Mouse (Mus musculus) limb, embryonic 15.5 days (tissue): Measurements from ENCODE around the gene Cs. TPM values are rescaled to one million over a fixed set of nuclear protein-coding genes. Genes with fewer than 3 reads are reported as not detected.

Source experiments
- ATAC-seq: fragments of 200-750 bp; cut with Nextera tagmentation; 2 replicates; pipeline ENCODE4 v1.8.0; 2017; ENCODE audit warnings: low read depth, moderate TSS enrichment; ENCODE audit not compliant: insufficient number of reproducible peaks, low FRiP score, low TSS enrichment
- H3K27ac ChIP-seq: fragments of 300-500 bp; sonication (generic); 2 replicates; pipeline ENCODE4 v1.5.1; 2015; ENCODE audit warnings: moderate library complexity, mild to moderate bottlenecking, inconsistent platforms
- H3K27me3 ChIP-seq: fragments of 300-500 bp; sonication (generic); 2 replicates; pipeline ENCODE4 v1.6.1; 2015; ENCODE audit warnings: inconsistent platforms
- H3K36me3 ChIP-seq: fragments of 300-500 bp; sonication (generic); 2 replicates; pipeline ENCODE4 v1.6.1; 2015; ENCODE audit warnings: inconsistent platforms
- H3K4me1 ChIP-seq: fragments of 300-500 bp; sonication (generic); 2 replicates; pipeline ENCODE4 v1.6.1; 2015; ENCODE audit warnings: inconsistent platforms
- H3K4me2 ChIP-seq: fragments of 300-500 bp; sonication (generic); 2 replicates; pipeline ENCODE4 v1.6.1; 2015; ENCODE audit warnings: mild to moderate bottlenecking, inconsistent platforms
- H3K4me3 ChIP-seq: fragments of 300-500 bp; sonication (generic); 2 replicates; pipeline ENCODE4 v1.5.1; 2015; ENCODE audit warnings: mild to moderate bottlenecking, inconsistent platforms
- H3K9ac ChIP-seq: fragments of 300-500 bp; sonication (generic); 2 replicates; pipeline ENCODE4 v1.6.1; 2015; ENCODE audit warnings: inconsistent platforms
- H3K9me3 ChIP-seq: fragments of 300-500 bp; sonication (generic); 2 replicates; pipeline ENCODE4 v1.6.1; 2016; ENCODE audit warnings: inconsistent platforms
- WGBS: fragments of 180-500 bp; shearing (Covaris S2); methylation state at CpG from one replicate; pipeline ENCODE4 v1.1.7; 2015; 5-methylcytosine and 5-hydroxymethylcytosine counted together
- polyA plus RNA-seq: library from polyadenylated mRNA; unstranded; fragments of >200 nt; fragmentation: Nextera tagmentation; extraction: Ambion mirVana; gene quantifications from 2 replicates; pipeline ENCODE4 v1.2.1, GENCODE M21; 2015

Gene Cs
- polyA plus RNA-seq, 1 experiment from 2014 or later = 173 TPM

- Histone ChIP-seq H3K4me3 (peak overlapping the region; percentile 87), H3K27me3 (no peaks in the 10 kb centered on the region), H3K9ac (peak overlapping the region; percentile 96), H3K36me3 (peaks cover 47% of the 10 kb centered on the region), H3K4me2 (peak overlapping the region; percentile 80), H3K9me3 (no peaks in the 10 kb centered on the region), H3K27ac (peak overlapping the region; percentile 96), H3K4me1 (peaks cover 26% of the 10 kb centered on the region)
- 53% methylated on average over 14 of the region's 14 CpGs for WGBS
- no peak for ATAC-seq
Observed at GRCm38 (mm10) chr10:128377940-128378448, 40.5 kb downstream of the Cs start.

- ATAC-seq = no peak
- Histone ChIP-seq H3K4me1 (peaks cover 26% of the 10 kb centered on the region), H3K27me3 (no peaks in the 10 kb centered on the region), H3K36me3 (peaks cover 51% of the 10 kb centered on the region), H3K4me3 (peak overlapping the region; percentile 87), H3K4me2 (peak overlapping the region; percentile 80), H3K9me3 (no peaks in the 10 kb centered on the region), H3K9ac (0 out of 2 replicates have a peak overlapping the region, but pooled peaks have one; percentile 96), H3K27ac (peak overlapping the region; percentile 96; the same call in 1 of the 2 replicates)
- WGBS = 82% methylated on average over 3 of the region's 3 CpGs
Observed at GRCm38 (mm10) chr10:128378462-128378861, 40.9 kb downstream of the Cs start.

- WGBS = 93% methylated on average over 7 of the region's 7 CpGs
- no peak for ATAC-seq
- no peak overlapping the region for H3K4me3 ChIP-seq
- peaks cover 59% of the 10 kb centered on the region for H3K36me3 ChIP-seq
- H3K4me1 ChIP-seq = peaks cover 26% of the 10 kb centered on the region
- H3K9ac ChIP-seq = no peak overlapping the region
- no peak overlapping the region for H3K27ac ChIP-seq
- H3K9me3 ChIP-seq = no peaks in the 10 kb centered on the region
- no peaks in the 10 kb centered on the region for H3K27me3 ChIP-seq
- no peak overlapping the region for H3K4me2 ChIP-seq
Observed at GRCm38 (mm10) chr10:128379260-128379659, 41.7 kb downstream of the Cs start.

GRCm38 (mm10) chr10:128380565-128380964 is 43.0 kb downstream of the Cs start:
- WGBS = 89% methylated on average over 5 of the region's 5 CpGs
- Histone ChIP-seq H3K9ac (no peak overlapping the region), H3K36me3 (peaks cover 72% of the 10 kb centered on the region)

GRCm38 (mm10) chr10:128382482-128382881 is 44.9 kb downstream of the Cs start:
- ATAC-seq = no peak
- Histone ChIP-seq H3K9ac (no peak overlapping the region), H3K4me2 (no peak overlapping the region), H3K27me3 (no peaks in the 10 kb centered on the region), H3K4me3 (no peak overlapping the region), H3K27ac (no peak overlapping the region), H3K9me3 (no peaks in the 10 kb centered on the region), H3K4me1 (peaks cover 20% of the 10 kb centered on the region), H3K36me3 (peaks cover 92% of the 10 kb centered on the region)
- 81% methylated on average over 8 of the region's 8 CpGs for WGBS

More at GRCm38 (mm10) chr10:128380565-128380964, 43.0 kb downstream of the Cs start:
- Histone ChIP-seq H3K4me3 (no peak overlapping the region), H3K4me2 (no peak overlapping the region), H3K4me1 (peaks cover 26% of the 10 kb centered on the region), H3K9me3 (no peaks in the 10 kb centered on the region), H3K27ac (no peak overlapping the region), H3K27me3 (no peaks in the 10 kb centered on the region)
- ATAC-seq = no peak

GRCm38 (mm10) chr10:128385902-128386301 is 48.4 kb downstream of the Cs start:
- Histone ChIP-seq H3K27ac (no peak overlapping the region), H3K4me2 (no peak overlapping the region), H3K4me3 (no peak overlapping the region), H3K27me3 (no peaks in the 10 kb centered on the region), H3K36me3 (peaks cover 98% of the 10 kb centered on the region), H3K9me3 (no peaks in the 10 kb centered on the region), H3K4me1 (no peaks in the 10 kb centered on the region), H3K9ac (no peak overlapping the region)
- 86% methylated on average over 7 of the region's 7 CpGs for WGBS
- no peak for ATAC-seq

GRCm38 (mm10) chr10:128388941-128389340 is 51.4 kb downstream of the Cs start:
- Histone ChIP-seq H3K4me1 (no peaks in the 10 kb centered on the region), H3K9ac (no peak overlapping the region), H3K9me3 (no peaks in the 10 kb centered on the region), H3K4me3 (no peak overlapping the region), H3K27me3 (no peaks in the 10 kb centered on the region), H3K4me2 (no peak overlapping the region), H3K36me3 (peaks cover 99% of the 10 kb centered on the region), H3K27ac (no peak overlapping the region)
- whole genome bisulfite sequencing = 91% methylated on average over 14 of the region's 14 CpGs
- ATAC-seq = no peak

- no peaks in the 10 kb centered on the region for H3K9me3 ChIP-seq
- 86% methylated on average over 6 of the region's 6 CpGs for WGBS
- H3K27ac ChIP-seq = no peak overlapping the region
- no peaks in the 10 kb centered on the region for H3K27me3 ChIP-seq
- no peak overlapping the region for H3K9ac ChIP-seq
- peaks cover 99% of the 10 kb centered on the region for H3K36me3 ChIP-seq
- H3K4me1 ChIP-seq = peaks cover under 1% of the 10 kb centered on the region
- H3K4me2 ChIP-seq = no peak overlapping the region
- no peak for ATAC-seq
- H3K4me3 ChIP-seq = no peak overlapping the region
Observed at GRCm38 (mm10) chr10:128389570-128389969, 52.0 kb downstream of the Cs start.

GRCm38 (mm10) chr10:128390366-128390765 is 52.8 kb downstream of the Cs start:
- no peak overlapping the region for H3K4me3 ChIP-seq

GRCm38 (mm10) chr10:128391850-128392249 is 54.3 kb downstream of the Cs start:
- Histone ChIP-seq H3K27ac (no peak overlapping the region), H3K4me2 (no peak overlapping the region), H3K27me3 (no peaks in the 10 kb centered on the region), H3K9ac (no peak overlapping the region), H3K36me3 (peaks cover 97% of the 10 kb centered on the region), H3K9me3 (no peaks in the 10 kb centered on the region), H3K4me3 (no peak overlapping the region), H3K4me1 (peaks cover 7% of the 10 kb centered on the region)
- WGBS = 85% methylated on average over 6 of the region's 6 CpGs
- no peak for ATAC-seq

More at GRCm38 (mm10) chr10:128390366-128390765, 52.8 kb downstream of the Cs start:
- H3K27me3 ChIP-seq = no peaks in the 10 kb centered on the region
- H3K9ac ChIP-seq = no peak overlapping the region
- H3K4me2 ChIP-seq = no peak overlapping the region
- H3K4me1 ChIP-seq = peaks cover 4% of the 10 kb centered on the region
- WGBS = 88% methylated on average over 12 of the region's 12 CpGs
- no peak for ATAC-seq
- H3K9me3 ChIP-seq = no peaks in the 10 kb centered on the region
- H3K27ac ChIP-seq = no peak overlapping the region
- peaks cover 97% of the 10 kb centered on the region for H3K36me3 ChIP-seq

- peaks cover 17% of the 10 kb centered on the region for H3K4me1 ChIP-seq
- H3K9ac ChIP-seq = no peak overlapping the region
- no peak overlapping the region for H3K4me2 ChIP-seq
- H3K9me3 ChIP-seq = no peaks in the 10 kb centered on the region
- WGBS = 68% methylated on average over 11 of the region's 11 CpGs
- H3K36me3 ChIP-seq = peaks cover 64% of the 10 kb centered on the region
- no peak overlapping the region for H3K27ac ChIP-seq
- H3K4me3 ChIP-seq = no peak overlapping the region
- no peak for ATAC-seq
- no peaks in the 10 kb centered on the region for H3K27me3 ChIP-seq
Observed at GRCm38 (mm10) chr10:128396017-128396673, 58.6 kb downstream of the Cs start.

- 69% methylated on average over 10 of the region's 10 CpGs for WGBS
- Histone ChIP-seq H3K4me1 (peaks cover 17% of the 10 kb centered on the region), H3K36me3 (peaks cover 57% of the 10 kb centered on the region), H3K27me3 (no peaks in the 10 kb centered on the region), H3K9ac (no peak overlapping the region), H3K27ac (no peak overlapping the region), H3K9me3 (no peaks in the 10 kb centered on the region), H3K4me3 (no peak overlapping the region), H3K4me2 (no peak overlapping the region)
- no peak for ATAC-seq
Observed at GRCm38 (mm10) chr10:128396716-128397264, 59.3 kb downstream of the Cs start.
